Mouse (Mus musculus): ENCODE results near the gene Cd300ld3. TPM values are rescaled to one million over a fixed set of nuclear protein-coding genes. Genes with fewer than 3 reads are reported as not detected.

Gene Cd300ld3
- polyA plus RNA-seq, 1 experiment: 29.1 TPM

- Histone ChIP-seq H3K27me3 (ENCODE audit: control insufficient read depth, insufficient read depth, low read length) (no peaks in the 10 kb centered on the region), H3K27ac (ENCODE audit: insufficient read depth, low read length) (no peak overlapping the region), H3K4me1 (ENCODE audit: control insufficient read depth, insufficient read depth, insufficient read length) (no peaks in the 10 kb centered on the region; the same call in 1 of the 2 replicates), H3K4me3 (ENCODE audit: extremely low read depth, insufficient read depth, insufficient read length) (no peak overlapping the region), H3K36me3 (ENCODE audit: control insufficient read depth, insufficient read depth, low read length) (no peaks in the 10 kb centered on the region)
- 54% methylated on average over 7 of the region's 7 CpGs for WGBS
- no peak for DNase-seq (ENCODE audit: low read depth in 1 of 2, low spot score in 2 of 2)
- TF ChIP-seq POLR2A (IDR thresholded peaks at IDR 0.05; ENCODE audit: low read depth, low read length) (no peak), CTCF (IDR thresholded peaks at IDR 0.05; ENCODE audit: extremely low read depth, insufficient read depth, insufficient read length, insufficient replicate concordance) (no peak)
Measured at GRCm38 (mm10) chr11:115075407-115075806, 27.2 kb upstream of the Cd300ld3 start.

GRCm38 (mm10) chr11:115073002-115073401 lies 24.8 kb upstream of the Cd300ld3 start:
- H3K4me3 ChIP-seq (ENCODE audit: extremely low read depth, insufficient read depth, insufficient read length): no peak overlapping the region
- no peak overlapping the region for H3K27ac ChIP-seq (ENCODE audit: insufficient read depth, low read length)
- H3K36me3 ChIP-seq (ENCODE audit: control insufficient read depth, insufficient read depth, low read length): no peaks in the 10 kb centered on the region
- DNase-seq (ENCODE audit: low read depth in 1 of 2, low spot score in 2 of 2): no peak
- WGBS: 80% methylated on average over 5 of the region's 5 CpGs
- H3K27me3 ChIP-seq (ENCODE audit: control insufficient read depth, insufficient read depth, low read length): no peaks in the 10 kb centered on the region
- TF ChIP-seq CTCF (IDR thresholded peaks at IDR 0.05; ENCODE audit: extremely low read depth, insufficient read depth, insufficient read length, insufficient replicate concordance): no peak
- TF ChIP-seq POLR2A (IDR thresholded peaks at IDR 0.05; ENCODE audit: low read depth, low read length): no peak
- no peaks in the 10 kb centered on the region; the same call in 1 of the 2 replicates for H3K4me1 ChIP-seq (ENCODE audit: control insufficient read depth, insufficient read depth, insufficient read length)

- DNase-seq (ENCODE audit: low read depth in 1 of 2, low spot score in 2 of 2): no peak
- Histone ChIP-seq H3K4me3 (ENCODE audit: extremely low read depth, insufficient read depth, insufficient read length) (no peak overlapping the region), H3K36me3 (ENCODE audit: control insufficient read depth, insufficient read depth, low read length) (no peaks in the 10 kb centered on the region), H3K27ac (ENCODE audit: insufficient read depth, low read length) (no peak overlapping the region), H3K27me3 (ENCODE audit: control insufficient read depth, insufficient read depth, low read length) (no peaks in the 10 kb centered on the region), H3K4me1 (ENCODE audit: control insufficient read depth, insufficient read depth, insufficient read length) (no peaks in the 10 kb centered on the region; the same call in 1 of the 2 replicates)
- TF ChIP-seq CTCF (IDR thresholded peaks at IDR 0.05; ENCODE audit: extremely low read depth, insufficient read depth, insufficient read length, insufficient replicate concordance): no peak
- TF ChIP-seq POLR2A (IDR thresholded peaks at IDR 0.05; ENCODE audit: low read depth, low read length): no peak
- WGBS: 12% methylated on average over 14 of the region's 14 CpGs
Measured at GRCm38 (mm10) chr11:115071631-115072294, 23.6 kb upstream of the Cd300ld3 start.

- Histone ChIP-seq H3K36me3 (ENCODE audit: control insufficient read depth, insufficient read depth, low read length) (no peaks in the 10 kb centered on the region), H3K4me1 (ENCODE audit: control insufficient read depth, insufficient read depth, insufficient read length) (no peaks in the 10 kb centered on the region; the same call in 1 of the 2 replicates), H3K27ac (ENCODE audit: insufficient read depth, low read length) (no peak overlapping the region), H3K4me3 (ENCODE audit: extremely low read depth, insufficient read depth, insufficient read length) (no peak overlapping the region), H3K27me3 (ENCODE audit: control insufficient read depth, insufficient read depth, low read length) (no peaks in the 10 kb centered on the region)
- WGBS: 37% methylated on average over 9 of the region's 9 CpGs
- TF ChIP-seq CTCF (IDR thresholded peaks at IDR 0.05; ENCODE audit: extremely low read depth, insufficient read depth, insufficient read length, insufficient replicate concordance): no peak
- no peak for TF ChIP-seq POLR2A (IDR thresholded peaks at IDR 0.05; ENCODE audit: low read depth, low read length)
- no peak for DNase-seq (ENCODE audit: low read depth in 1 of 2, low spot score in 2 of 2)
Measured at GRCm38 (mm10) chr11:115071015-115071551, 22.9 kb upstream of the Cd300ld3 start.

GRCm38 (mm10) chr11:115066768-115067167 lies 18.6 kb upstream of the Cd300ld3 start:
- Histone ChIP-seq H3K36me3 (ENCODE audit: control insufficient read depth, insufficient read depth, low read length) (no peaks in the 10 kb centered on the region), H3K4me3 (ENCODE audit: extremely low read depth, insufficient read depth, insufficient read length) (no peak overlapping the region), H3K4me1 (ENCODE audit: control insufficient read depth, insufficient read depth, insufficient read length) (no peaks in the 10 kb centered on the region; the same call in 1 of the 2 replicates), H3K27ac (ENCODE audit: insufficient read depth, low read length) (no peak overlapping the region), H3K27me3 (ENCODE audit: control insufficient read depth, insufficient read depth, low read length) (no peaks in the 10 kb centered on the region)
- no peak for DNase-seq (ENCODE audit: low read depth in 1 of 2, low spot score in 2 of 2)
- WGBS: 18% methylated on average over 6 of the region's 6 CpGs
- TF ChIP-seq CTCF (IDR thresholded peaks at IDR 0.05; ENCODE audit: extremely low read depth, insufficient read depth, insufficient read length, insufficient replicate concordance) (no peak), POLR2A (IDR thresholded peaks at IDR 0.05; ENCODE audit: low read depth, low read length) (no peak)

DNA sequence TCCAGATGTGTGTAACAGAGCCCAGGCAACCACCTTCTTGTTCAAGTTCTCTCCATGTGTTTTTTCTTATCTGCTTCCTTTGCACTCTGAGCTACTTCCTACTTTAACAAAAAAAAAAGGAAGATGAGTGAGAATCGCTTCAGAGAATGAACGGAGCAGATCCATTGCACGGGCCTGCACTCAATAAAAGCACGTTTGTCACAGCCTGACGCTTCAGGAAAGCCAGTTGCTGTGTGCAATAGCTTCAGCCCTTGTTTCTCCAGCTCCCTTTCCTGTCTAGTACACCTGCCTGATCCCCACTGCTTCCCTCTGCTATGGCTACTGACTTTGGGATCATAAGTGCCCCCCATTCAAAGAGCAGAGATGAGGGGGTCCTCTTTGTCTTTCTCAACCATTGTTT lies 13.9 kb upstream of the Cd300ld3 start, which contains the start of gene Cd300e:
Gene Cd300e (minus strand): TSS at position 101 of the 400 bp plus-strand sequence.
- Histone ChIP-seq H3K27ac (ENCODE audit: insufficient read depth, low read length) (no peak within 1 kb of the TSS), H3K36me3 (ENCODE audit: control insufficient read depth, insufficient read depth, low read length) (no peaks in the 10 kb centered on the region), H3K4me1 (ENCODE audit: control insufficient read depth, insufficient read depth, insufficient read length) (no peaks in the 10 kb centered on the region), H3K27me3 (ENCODE audit: control insufficient read depth, insufficient read depth, low read length) (no peaks in the 10 kb centered on the region), H3K4me3 (ENCODE audit: extremely low read depth, insufficient read depth, insufficient read length) (no peak within 1 kb of the TSS)
- DNase-seq (ENCODE audit: low read depth in 1 of 2, low spot score in 2 of 2): no peak
- TF ChIP-seq POLR2A (IDR thresholded peaks at IDR 0.05; ENCODE audit: low read depth, low read length) (no peak), CTCF (IDR thresholded peaks at IDR 0.05; ENCODE audit: extremely low read depth, insufficient read depth, insufficient read length, insufficient replicate concordance) (no peak)
- 4% methylated on average over 5 of the region's 5 CpGs for WGBS

DNA sequence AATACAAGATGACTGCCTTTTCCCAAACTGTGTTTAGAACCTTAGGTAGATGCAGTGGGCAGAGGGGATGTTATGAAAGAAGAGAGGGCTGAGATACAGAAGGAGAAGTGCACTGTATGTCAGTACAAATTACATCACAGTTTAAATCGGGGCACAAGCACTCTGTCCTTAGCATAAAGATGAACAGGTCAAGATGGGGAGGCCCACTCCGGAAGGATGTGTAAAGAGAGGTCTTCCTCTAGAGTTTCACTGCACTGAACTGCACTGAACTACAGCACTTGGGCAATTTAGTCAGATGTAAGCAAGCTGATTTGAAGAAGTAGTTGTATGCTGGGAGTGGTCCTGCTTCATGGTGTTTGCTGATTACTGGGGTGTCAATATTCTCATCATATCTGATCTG lies 11.6 kb upstream of the Cd300ld3 start:
- Histone ChIP-seq H3K4me1 (ENCODE audit: control insufficient read depth, insufficient read depth, insufficient read length) (no peaks in the 10 kb centered on the region), H3K27ac (ENCODE audit: insufficient read depth, low read length) (no peak overlapping the region), H3K27me3 (ENCODE audit: control insufficient read depth, insufficient read depth, low read length) (no peaks in the 10 kb centered on the region), H3K4me3 (ENCODE audit: extremely low read depth, insufficient read depth, insufficient read length) (no peak overlapping the region), H3K36me3 (ENCODE audit: control insufficient read depth, insufficient read depth, low read length) (no peaks in the 10 kb centered on the region)
- 61% methylated on average over 2 of the region's 2 CpGs for WGBS
- no peak for TF ChIP-seq CTCF (IDR thresholded peaks at IDR 0.05; ENCODE audit: extremely low read depth, insufficient read depth, insufficient read length, insufficient replicate concordance)
- no peak for TF ChIP-seq POLR2A (IDR thresholded peaks at IDR 0.05; ENCODE audit: low read depth, low read length)
- no peak for DNase-seq (ENCODE audit: low read depth in 1 of 2, low spot score in 2 of 2)
